Mouse (Mus musculus) left cerebral cortex, postnatal 14 days (tissue): ENCODE measurements at regions not wholly inside any gene's neighbourhood (a gene's known extent, or its start where the extent isn't known, plus 50 kb on each side); places are given as distances from the start of the nearest gene placed in this dataset.

Source experiments
- DNase-seq, 2 experiments: peaks; one replicate each; pipeline ENCODE4 v3.0.0; 2021 to 2022; ENCODE audit warnings: low spot score in 2 of 2, mixed read lengths in 1 of 2
- intact Hi-C: fragments of 180-260 bp; cut with DNase I; formaldehyde crosslinking; loops from one replicate; pipeline ENCODE4 v1.15.1; 2025

DNA sequence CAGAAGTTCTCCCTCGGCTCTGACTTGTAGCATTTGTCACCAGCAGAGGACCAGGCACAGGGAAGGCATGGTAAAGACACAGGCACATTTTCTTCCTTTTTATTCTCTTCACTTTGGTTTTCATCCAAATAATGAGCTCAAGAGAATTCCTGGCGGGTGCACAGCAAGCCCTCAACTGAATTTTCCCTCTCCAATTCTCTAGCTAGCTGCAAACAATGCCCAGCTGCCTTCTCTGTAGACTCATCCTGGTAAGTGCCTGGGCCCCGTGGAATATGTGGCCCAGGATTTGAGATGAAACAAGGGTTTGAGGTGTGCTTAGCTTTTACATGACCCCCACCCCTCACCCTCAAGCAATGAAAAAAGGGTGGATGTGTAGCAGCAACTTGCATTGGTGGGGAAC, 90.4 kb downstream of the Otol1 start:
- intact Hi-C loops, result no loop called here
- DNase-seq, result peak in 1 of 2 experiments; percentile 23

DNA sequence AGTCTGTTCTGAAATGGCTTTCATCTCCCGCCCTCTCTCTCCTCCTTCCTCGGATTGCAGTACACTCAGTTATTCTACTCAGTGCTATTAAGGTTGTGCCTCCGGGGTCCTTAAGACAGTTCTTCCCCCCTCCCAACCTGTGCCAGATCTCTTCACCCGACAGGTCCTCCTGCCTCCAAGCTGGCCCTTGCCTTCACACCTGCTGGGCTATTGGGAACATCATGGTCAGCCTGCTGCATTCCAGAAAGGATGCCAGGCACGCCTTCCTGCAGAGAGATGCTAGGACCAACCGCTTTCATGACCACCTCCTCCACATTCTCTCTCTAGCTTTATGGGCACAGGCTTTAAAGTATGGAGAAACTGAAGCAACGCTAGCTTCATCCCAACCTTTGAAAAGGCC, 94.7 kb downstream of the Otol1 start:
- intact Hi-C loops, result loop anchor here (10.0 kb wide), 1 partner anchor 993 kb away; no protein-coding TSS in a partner anchor
- DNase-seq, result no peak

DNA sequence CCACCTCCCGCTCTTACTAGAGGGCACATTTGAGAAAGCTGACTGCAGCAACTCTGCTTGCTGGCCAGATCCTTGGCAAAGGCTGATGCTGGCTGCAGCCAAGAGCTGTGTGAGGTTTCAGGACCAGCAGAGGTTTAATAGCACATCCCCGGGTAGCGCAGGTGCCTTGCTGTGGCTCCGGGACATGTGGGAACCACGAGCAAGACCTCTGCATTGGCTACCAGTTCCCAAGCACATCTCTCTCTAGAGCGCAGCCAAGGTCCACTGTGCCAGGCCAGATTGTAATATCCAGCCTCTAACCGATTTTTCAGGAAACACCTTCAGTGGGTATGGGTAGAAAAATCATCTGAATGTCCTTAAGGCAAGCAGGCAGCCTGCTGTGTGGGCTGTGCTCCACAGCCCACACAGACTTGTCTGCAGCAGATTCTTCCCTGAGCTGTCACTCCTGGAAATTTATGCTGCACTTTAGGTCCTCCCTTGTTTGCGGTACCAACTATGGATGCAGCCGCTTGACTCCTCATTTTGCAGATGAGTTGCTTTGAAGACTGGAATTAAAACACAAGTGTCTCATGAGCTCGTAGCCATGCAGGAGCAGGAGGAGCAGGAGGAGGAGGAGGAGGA, 95.3 kb downstream of the Otol1 start:
- peak; percentile 11 to 14 for DNase-seq
- intact Hi-C loops, result loop anchor here (10.0 kb wide), 1 partner anchor 992 kb away; no protein-coding TSS in a partner anchor

DNA sequence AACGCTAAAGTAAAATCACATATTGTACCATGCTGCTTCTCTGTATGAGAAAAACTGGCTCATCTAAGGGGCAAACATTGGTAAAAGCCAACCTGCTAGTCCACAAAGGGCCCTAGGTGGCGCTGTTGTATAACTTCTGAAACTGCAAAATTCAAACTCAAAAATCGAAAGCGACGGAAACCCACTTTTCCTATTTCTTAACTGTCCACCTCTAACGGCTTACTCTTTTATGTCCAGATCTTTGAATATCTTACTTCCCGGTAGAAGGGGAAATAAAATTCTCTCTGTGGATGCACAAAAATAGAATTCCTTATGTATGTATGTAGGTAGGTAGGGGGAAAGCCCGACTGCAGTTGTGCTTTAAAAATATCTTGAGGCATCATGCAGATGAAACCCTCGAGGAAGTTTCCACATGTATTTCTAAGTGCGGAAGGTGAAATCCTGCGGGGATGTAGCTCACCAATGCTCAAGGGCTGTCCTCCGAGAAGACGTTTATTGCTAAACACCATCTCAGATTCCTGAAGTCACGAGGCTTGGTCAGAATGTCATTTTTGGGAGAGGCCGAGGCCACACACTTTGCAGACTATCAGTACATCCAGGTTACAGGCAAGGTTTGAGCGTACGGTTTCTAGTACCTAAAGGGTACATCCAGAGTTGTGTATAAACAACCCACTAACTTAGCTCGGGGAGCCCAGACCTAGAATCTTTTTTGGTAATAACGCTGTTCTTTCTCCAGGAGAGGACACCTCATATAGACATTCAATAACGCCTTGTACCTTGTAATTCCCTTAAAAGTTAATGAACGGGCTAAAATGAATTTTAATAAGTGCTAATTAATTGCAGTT, 96.8 kb downstream of the Otol1 start:
- intact Hi-C loops, result loop anchor here (10.0 kb wide), 1 partner anchor 991 kb away; no protein-coding TSS in a partner anchor
- peak; percentile 90 to 93 for DNase-seq

DNA sequence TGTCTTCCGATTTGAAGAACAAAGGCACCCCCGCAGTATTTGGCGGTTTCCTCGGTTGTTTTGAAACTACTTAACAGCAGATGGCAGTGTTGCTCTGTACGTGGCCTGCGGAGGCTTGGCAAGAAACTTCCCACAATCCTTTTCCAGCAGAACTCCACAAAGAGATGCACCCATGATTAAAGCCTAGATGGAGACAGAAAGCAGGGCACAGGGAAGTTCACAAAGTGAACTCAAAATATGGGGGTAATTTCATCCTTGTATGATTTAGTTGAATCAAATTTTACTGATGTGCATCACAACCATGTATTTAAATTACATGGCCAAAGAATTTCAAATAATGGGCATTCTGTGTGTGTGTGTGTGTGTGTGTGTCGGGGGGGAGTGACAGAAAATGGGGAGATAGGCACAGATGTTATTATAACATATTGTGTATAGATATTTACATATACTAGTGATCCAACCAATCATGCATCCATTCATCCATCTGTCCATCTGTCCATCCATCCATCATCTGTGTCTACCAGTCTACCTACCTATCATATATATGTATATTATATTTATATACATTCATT, 97.5 kb downstream of the Otol1 start:
- peak; percentile 72 to 80 for DNase-seq
- intact Hi-C loops, result loop anchor here (10.0 kb wide), 1 partner anchor 990 kb away; no protein-coding TSS in a partner anchor

DNA sequence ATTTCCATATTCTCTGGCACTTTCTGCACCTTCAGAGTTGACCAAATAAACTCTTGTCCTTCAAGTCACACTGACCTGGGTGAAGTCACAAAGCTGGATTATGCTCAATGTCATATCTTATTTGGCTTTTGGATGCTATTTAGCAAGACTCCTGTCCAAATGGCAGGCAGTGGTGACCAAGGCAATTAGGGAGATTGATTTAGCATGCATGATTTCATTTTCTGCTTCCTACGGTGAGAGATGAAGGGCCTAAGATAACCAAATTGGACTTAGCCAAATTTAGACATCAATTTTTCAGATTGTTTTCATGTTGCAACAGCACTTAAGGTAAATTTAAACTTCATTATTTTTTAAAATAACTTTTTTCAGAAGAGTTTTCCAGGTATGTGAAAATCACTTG, 98.1 kb downstream of the Otol1 start:
- intact Hi-C loops, result loop anchor here (10.0 kb wide), 1 partner anchor 989 kb away; no protein-coding TSS in a partner anchor
- no peak for DNase-seq

DNA sequence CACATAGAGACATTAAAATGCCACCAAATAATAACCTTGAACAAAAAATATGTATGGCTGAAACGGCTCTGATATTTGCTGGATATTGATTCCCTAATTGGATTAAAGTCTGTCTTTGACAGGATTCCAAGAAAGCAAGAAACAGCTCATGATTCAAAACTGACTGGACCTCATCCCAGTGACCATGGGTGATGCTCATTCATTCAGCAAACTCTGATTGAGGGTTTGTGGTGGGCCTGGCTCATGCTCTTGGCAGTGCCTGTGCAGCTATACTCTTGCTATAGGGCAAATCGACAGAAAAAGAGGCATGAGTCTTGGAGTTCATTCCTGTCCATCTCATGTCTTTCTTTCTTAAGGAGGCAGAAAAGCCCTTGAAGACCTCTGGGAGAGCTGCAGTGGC, 98.7 kb downstream of the Otol1 start:
- DNase-seq, result no peak
- intact Hi-C loops, result loop anchor here (10.0 kb wide), 1 partner anchor 989 kb away; no protein-coding TSS in a partner anchor

DNA sequence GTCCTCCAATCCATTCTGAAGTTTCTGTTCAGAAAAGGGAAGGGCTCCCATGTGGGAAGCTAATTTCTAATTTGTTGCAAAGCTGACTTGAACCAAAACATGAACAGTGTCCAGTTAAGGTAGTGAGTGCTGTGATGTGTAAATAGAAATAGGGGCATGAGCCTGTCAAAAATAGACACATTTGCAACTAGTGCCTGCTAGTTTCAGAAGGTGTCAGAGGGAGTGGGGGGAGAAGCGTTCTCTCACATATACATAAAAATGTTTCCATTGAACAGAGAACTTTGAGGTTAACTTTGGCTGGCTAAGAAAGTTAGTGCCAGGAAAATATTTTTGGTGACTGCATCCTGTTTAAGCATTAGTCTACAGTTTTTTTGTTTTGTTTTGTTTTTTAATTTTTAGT, 118.8 kb downstream of the Otol1 start:
- intact Hi-C loops, result no loop called here
- no peak for DNase-seq

DNA sequence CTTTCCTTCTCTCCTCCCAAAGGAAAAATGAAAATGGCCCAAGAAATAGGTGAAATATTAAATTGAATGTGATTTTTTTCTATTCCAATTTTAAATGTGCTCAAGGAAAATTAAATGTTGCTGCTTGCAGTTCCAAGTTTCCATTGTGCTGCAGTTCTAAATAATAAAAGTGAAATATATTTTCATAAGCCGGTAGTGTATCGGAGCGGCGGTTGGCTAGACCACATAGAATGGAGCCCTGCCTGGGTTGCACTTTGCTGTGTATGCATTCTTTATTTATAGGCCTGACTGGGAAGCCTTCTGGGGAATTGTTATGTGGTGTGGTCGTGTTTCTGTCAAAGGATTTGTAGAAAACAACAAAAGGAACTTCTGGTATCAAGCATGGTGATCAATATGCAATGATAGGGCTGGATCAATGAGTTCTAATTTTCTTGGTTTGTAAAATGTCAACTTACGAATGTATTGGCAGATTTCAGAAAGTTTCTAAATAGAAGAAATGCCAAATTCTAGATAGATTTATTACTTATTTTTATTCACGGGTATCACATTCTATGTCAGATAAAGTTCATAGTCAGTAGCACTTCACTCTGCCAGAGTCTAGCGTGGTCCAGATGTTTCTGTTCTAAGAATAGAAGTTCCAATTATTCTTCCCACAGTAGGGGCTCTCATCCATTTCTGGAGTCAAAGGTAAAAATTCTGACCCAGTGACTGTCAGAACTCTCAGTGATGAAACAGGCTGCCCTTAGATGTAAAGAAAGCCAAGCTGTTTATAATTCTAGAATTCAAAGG, 123.0 kb downstream of the Otol1 start:
- intact Hi-C loops, result no loop called here
- DNase-seq, result no peak

DNA sequence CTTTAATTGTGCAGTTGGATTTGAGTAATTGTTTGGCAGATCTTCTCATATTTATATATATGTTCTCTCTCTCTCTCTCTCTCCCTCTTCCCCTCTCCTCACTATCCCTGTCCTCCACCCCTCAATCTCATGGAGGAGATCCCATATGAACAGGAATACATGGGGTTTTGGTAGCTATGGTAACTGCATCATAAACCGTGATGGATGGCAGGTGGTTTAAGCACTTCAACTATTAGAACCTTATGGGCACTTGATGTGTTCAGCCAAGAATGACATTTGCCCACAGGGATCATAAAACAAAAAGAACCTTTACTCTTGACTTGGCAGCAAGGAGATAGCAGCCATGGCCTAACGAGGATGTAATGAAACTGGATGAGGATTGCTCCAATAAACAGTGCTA, 127.5 kb downstream of the Otol1 start:
- DNase-seq, result no peak
- intact Hi-C loops, result no loop called here

DNA sequence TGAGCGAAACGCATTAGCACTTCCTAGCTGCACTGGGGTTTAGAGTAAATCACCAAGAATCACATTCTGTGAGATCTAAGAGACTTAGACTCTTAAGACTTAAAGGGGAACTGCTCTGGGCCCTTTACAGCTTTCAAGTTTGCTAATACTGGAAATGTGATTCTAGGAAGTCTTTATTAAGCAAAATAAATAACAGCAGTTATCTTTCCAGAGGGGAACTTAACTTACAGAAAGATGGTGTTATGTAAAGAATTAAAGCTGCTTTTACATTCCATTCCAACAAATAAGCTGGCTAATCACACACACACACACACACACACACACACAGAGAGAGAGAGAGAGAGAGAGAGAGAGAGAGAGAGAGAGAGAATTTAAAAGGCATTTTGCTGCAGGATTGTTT, 131.1 kb downstream of the Otol1 start:
- DNase-seq, result no peak
- intact Hi-C loops, result no loop called here

DNA sequence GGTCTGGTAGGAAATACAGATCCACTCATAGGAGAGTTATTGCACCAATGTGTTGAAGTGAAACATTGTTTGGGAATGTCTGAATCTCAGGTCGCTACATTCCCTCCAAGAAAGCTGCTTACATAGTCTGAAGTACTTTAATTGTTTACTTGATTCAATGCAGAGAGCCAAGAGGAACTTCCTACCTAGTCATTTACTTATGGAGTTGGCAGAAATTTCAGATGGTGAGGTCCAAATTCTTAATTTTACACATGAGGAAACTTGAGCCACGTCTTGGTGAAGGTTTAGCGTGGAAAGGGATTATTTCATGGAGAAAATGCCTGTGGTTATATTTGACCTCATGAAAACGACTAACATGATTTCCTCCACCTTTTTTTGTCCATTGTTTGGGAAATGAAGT, 131.5 kb downstream of the Otol1 start:
- intact Hi-C loops, result no loop called here
- no peak for DNase-seq

DNA sequence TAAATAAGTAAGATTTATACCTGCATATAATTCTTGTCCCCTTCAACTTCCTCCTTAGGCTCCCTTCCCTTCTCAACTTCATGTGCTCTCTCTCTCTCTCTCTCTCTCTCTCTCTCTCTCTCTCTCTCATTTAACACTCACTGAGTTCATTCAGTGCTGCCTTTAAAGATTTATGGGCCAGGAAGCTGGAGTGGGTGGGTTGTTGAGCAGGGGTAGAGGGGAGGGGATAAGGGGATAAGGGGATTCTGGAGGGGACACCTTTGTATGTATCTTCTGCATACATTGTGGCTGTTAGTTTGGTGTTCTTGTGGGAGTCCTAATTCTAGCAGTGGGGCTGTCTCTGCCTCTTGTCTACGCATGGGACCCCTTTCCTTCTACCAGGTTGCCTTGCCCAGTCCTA, 138.3 kb downstream of the Otol1 start:
- intact Hi-C loops, result no loop called here
- DNase-seq, result no peak

DNA sequence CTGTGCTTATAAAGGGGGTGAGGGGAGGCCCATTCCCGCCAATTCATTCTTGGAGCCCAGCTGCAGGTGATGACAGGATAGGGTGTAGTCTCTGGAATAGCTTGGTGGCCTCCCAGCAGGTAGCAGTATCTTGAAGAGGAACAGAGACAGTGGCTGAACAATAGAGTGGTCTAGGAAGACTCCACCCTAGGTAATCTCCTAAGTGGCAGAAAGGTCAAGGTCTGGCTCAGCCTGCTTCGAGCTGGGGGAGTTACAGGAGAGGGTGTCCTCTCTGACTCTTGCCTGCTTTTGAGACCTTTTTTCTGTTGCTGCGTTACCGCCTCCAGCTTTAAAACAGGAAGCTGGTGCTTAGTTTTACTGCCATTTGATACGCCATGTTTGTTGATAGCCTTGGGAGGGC, 143.7 kb downstream of the Otol1 start:
- no peak for DNase-seq
- intact Hi-C loops, result no loop called here

DNA sequence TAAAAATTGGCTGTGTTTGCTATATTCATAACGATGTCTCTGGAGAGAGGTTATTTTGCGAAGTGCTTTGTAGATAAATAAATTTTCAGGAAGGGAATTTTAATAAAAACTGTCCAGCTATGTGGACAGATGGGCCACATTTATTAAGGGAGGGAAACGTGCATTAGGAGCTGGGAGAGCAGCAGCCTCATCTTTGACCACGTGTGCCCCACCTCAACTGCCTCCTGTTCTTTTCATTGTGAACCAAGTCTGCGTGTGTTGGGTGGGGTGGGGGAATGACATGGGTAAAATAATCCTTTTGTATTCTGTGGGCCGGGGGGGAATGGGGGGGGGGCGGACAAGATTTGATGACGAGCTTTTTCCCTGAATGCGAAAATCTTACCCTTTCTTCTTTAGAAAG, 152.6 kb downstream of the Otol1 start:
- intact Hi-C loops, result no loop called here
- DNase-seq, result no peak

DNA sequence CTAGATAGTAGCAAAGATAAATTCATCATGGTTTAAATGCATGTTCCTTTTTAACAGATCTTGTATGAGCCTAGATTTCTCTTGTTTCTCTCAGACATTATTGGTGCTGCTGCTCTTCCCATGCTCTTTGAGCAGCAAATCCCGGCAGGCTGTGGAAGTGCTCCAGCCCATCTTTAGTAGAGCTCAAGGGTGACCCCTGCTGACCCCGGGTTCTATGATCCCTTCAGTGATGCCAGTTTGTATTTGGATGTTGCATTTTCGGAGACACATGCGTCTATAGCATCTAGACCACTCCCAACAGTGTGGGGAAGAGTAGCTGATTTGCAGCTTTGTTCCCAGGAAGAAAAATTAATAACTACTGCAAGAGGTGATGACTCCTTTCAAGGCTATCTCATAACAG, 164.3 kb downstream of the Otol1 start:
- no peak for DNase-seq
- intact Hi-C loops, result no loop called here

DNA sequence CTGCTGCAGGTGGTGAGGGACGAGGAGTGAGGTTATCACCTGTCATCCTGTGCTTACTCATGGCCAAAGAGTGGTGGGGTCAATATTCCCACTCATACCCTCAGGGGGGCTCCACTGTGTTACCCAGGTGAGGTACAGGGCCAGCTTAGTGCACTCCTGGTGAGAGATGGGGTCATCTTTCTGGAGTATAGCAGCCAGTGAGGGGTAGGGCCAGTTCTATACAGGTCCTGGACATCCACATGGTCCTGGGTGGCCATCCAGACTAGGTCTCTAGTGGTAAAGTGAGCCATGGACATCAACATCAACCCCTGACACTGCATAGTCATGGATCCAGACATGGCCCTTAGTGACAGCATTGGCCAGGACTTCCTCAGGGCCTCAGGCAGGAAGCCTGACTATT, 169.0 kb downstream of the Otol1 start:
- intact Hi-C loops, result no loop called here
- DNase-seq, result no peak

DNA sequence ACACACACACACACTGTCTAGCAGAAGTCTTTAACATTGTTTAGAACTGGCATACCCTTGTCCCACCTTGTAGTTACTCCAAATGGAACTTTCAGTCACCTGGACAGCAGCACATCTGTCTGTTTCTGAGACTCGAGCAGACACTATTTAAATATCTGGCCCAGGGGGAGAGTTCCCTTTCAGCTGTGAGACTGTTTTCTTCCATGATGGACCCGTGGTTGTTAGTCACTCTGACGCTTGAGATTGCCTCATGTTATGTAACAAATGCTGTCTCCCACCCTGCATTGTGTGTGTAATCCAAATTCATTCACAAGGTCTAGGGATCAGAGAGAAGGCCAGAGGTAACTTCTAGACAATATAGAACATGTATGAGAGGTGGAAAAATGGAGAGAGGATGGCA, 174.2 kb downstream of the Otol1 start:
- DNase-seq, result no peak
- intact Hi-C loops, result no loop called here

DNA sequence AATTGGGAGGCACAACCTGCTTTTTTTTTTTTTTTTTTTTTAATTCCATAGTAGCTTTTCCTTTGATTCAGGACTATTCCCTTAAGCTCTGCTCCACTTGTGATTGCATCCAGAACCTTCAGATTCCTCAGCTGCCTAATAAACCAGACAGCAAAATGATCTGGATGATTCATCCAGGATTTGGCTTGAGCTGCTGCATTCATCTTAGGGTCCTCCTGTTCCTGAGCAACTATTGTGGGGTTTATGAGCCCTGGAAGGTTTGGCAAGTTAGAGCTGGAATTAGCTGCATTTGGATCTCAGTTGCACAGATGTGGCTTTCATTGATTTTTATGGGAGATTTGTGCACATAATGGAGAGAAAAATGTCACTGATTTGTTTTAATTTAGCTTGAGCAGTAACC, 183.3 kb downstream of the Otol1 start:
- intact Hi-C loops, result no loop called here
- DNase-seq, result no peak

DNA sequence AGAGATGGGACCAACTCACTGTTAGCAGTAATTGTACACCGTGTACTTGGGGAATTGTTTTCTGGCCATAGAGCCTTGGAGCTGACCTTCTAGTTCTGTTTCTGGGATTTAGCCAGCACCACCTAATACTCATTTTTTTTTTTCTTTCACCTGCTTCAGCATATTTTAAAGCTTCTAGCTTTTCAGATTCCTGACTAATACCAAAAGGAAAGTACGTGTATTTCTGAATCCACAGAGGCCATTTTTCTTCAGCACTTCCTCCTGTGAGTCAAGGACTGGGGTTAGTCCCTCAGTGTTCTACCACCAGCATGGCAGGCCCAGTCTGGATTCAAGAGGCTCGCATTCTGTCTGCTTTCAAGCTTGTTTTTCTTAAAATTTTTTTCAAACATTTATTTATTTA, 189.3 kb downstream of the Otol1 start:
- DNase-seq, result no peak
- intact Hi-C loops, result no loop called here
